Mouse (Mus musculus) adrenal gland (tissue): ENCODE results near the gene Pacrg.

Experiments
- intact Hi-C: fragments of 180-260 bp; cut with DNase I; formaldehyde crosslinking; loops from one replicate; pipeline ENCODE4 v1.15.1; 2025

Pacrg gene

GRCm38 (mm10) chr17:10463626-10464025 lies 376.5 kb downstream of the Pacrg start:
- intact Hi-C loops = no loop called here

- intact Hi-C loops = no loop called here
Observed at GRCm38 (mm10) chr17:10460916-10461315, 379.2 kb downstream of the Pacrg start.

GRCm38 (mm10) chr17:10458743-10459142 lies 381.4 kb downstream of the Pacrg start:
- intact Hi-C loops = no loop called here

GRCm38 (mm10) chr17:10456409-10456808 lies 383.7 kb downstream of the Pacrg start:
- intact Hi-C loops = no loop called here

- intact Hi-C loops = no loop called here
Observed at GRCm38 (mm10) chr17:10455961-10456360, 384.1 kb downstream of the Pacrg start.

- intact Hi-C loops = no loop called here
Observed at GRCm38 (mm10) chr17:10454406-10454805, 385.7 kb downstream of the Pacrg start.

- intact Hi-C loops = no loop called here
Observed at GRCm38 (mm10) chr17:10452801-10453200, 387.3 kb downstream of the Pacrg start.

- intact Hi-C loops = no loop called here
Observed at GRCm38 (mm10) chr17:10451306-10452077, 388.6 kb downstream of the Pacrg start.

- intact Hi-C loops = no loop called here
Observed at GRCm38 (mm10) chr17:10449800-10450299, 390.3 kb downstream of the Pacrg start.

GRCm38 (mm10) chr17:10448417-10448816 lies 391.7 kb downstream of the Pacrg start:
- intact Hi-C loops = no loop called here

GRCm38 (mm10) chr17:10441501-10442111 lies 398.5 kb downstream of the Pacrg start:
- intact Hi-C loops = no loop called here

- intact Hi-C loops = no loop called here
Observed at GRCm38 (mm10) chr17:10440961-10441360, 399.1 kb downstream of the Pacrg start.

GRCm38 (mm10) chr17:10439815-10440214 lies 400.3 kb downstream of the Pacrg start:
- intact Hi-C loops = no loop called here

GRCm38 (mm10) chr17:10434867-10435266 lies 405.2 kb downstream of the Pacrg start:
- intact Hi-C loops = no loop called here

- intact Hi-C loops = no loop called here
Observed at GRCm38 (mm10) chr17:10432525-10433180, 407.5 kb downstream of the Pacrg start.

- intact Hi-C loops = no loop called here
Observed at GRCm38 (mm10) chr17:10431849-10432524, 408.1 kb downstream of the Pacrg start.

- intact Hi-C loops = no loop called here
Observed at GRCm38 (mm10) chr17:10430831-10431230, 409.3 kb downstream of the Pacrg start.

- intact Hi-C loops = no loop called here
Observed at GRCm38 (mm10) chr17:10429406-10429805, 410.7 kb downstream of the Pacrg start.

GRCm38 (mm10) chr17:10425311-10425710 lies 414.8 kb downstream of the Pacrg start:
- intact Hi-C loops = no loop called here

GRCm38 (mm10) chr17:10417558-10418253 lies 422.4 kb downstream of the Pacrg start:
- intact Hi-C loops = no loop called here

GRCm38 (mm10) chr17:10416995-10417394 lies 423.1 kb downstream of the Pacrg start:
- intact Hi-C loops = no loop called here
